Mouse (Mus musculus) liver (tissue): ENCODE data around the gene Klhl29.
A peak's percentile ranks its signal among the peaks of the same experiment; 100 is the strongest.

Experiments
- DNase-seq: peaks from one replicate; pipeline ENCODE4 v3.0.0-alpha.2; 2020; ENCODE audit warnings: mixed read lengths

Gene Klhl29

DNA sequence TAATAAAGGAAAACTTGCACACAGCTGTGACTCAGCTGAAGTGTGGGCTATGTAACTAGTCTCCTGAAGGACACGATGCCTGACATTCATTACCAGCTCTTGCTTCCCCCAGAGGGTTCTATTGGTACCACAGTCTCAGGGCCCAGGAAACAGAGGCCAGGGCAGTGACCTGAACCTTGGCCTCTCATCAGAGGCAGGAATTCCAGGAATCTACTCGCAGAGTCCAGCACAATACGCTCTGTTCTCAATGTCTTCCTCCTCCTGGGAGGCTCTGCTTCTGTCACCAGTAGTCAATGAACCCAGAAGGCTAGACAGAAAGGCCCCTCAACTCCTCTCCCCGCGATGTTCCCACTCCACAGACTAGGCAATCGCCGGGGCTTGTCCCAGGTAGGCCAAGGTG is 125.4 kb downstream of the Klhl29 start:
- DNase-seq = no peak

DNA sequence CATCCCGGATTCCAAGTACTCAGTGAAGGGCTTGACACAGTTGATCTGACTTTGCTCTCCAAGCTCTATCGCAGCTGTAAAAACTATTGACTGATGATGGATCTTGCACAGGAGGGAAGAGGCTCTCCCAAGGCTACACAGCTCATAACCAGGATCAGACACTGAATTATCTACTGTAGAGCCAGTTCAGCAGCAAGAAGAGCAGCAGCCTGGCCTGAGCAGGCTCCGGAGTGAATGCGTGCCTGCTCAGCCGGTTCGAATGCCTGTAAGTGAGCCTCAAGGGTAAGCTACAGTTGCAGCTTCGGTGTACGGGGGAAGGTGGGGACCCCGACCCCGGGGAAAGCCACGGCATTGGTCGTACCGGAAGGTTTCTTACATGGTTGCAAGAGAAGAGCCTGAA is 126.4 kb downstream of the Klhl29 start:
- DNase-seq = no peak

DNA sequence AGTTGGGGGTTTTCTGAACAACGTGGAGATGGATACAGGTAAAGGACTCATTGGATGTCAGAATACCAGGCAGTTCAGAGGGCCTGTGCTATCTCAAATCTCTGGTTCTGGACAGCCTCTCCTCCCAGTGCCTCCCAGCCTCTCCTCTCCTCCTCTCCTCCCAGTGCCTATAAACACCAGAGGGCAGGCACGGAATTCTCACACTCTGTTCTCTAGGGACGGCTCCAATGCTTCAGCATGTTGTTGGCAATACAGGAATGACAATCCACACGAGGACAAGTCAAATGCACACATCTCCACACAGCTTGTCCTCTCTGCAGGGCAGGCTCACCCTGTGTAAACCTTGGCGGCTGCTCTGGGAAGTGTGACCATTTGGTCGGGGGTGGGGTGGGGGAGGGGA is 128.0 kb downstream of the Klhl29 start:
- no peak for DNase-seq

DNA sequence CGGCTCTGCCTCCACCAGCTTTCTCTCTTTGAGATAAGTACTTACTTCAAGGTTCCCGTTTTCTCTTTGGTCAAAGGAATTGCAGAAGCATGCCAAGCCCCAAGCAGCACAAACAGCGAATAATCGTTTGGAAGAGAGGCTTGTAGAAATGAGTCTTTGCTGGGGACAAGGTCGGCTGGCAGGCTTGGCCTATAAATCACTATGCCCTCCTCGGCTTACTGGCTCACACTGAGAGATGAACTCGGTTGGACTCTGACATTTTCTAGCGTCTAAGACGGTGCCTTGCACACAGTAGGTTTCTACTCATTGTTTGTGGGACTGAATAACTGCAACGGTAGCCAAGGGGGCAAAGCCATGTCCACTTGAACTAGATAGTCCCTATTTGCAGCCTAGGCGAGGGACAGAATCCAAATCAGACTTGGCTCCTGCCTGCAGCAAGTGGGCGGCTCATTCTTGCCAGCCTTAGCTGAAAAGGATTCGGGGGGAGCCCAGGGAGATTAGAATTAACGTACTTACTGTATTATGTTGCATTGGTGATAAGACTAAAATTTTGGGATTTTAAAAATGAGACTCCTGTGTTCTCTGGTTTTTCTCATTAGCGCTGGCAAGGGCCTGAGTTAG is 128.7 kb downstream of the Klhl29 start:
- no peak for DNase-seq

DNA sequence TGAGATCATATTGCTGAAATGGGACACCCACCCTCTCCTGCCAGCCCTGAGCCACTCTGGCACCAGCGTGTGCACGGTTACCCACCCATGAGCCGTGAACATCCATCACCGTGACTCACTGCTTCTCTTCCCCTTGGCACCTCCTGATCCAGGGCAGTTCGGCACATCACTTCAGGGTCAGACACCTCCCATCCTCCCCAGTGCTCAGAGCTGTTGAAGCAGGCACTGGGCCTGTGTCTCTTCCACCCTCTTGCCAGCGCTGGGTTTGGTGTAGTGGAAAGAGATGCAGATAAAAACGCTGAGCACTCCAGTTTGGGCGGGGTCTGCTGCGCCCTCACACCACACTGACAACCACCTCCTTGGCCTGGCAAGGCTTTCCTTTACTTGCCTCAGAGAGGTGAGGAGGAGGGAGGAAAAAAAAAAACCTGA is 129.3 kb downstream of the Klhl29 start:
- no peak for DNase-seq

- DNase-seq = no peak
These were observed 130.3 kb downstream of the Klhl29 start for GRCm38 (mm10) chr12:5245207-5245597.

DNA sequence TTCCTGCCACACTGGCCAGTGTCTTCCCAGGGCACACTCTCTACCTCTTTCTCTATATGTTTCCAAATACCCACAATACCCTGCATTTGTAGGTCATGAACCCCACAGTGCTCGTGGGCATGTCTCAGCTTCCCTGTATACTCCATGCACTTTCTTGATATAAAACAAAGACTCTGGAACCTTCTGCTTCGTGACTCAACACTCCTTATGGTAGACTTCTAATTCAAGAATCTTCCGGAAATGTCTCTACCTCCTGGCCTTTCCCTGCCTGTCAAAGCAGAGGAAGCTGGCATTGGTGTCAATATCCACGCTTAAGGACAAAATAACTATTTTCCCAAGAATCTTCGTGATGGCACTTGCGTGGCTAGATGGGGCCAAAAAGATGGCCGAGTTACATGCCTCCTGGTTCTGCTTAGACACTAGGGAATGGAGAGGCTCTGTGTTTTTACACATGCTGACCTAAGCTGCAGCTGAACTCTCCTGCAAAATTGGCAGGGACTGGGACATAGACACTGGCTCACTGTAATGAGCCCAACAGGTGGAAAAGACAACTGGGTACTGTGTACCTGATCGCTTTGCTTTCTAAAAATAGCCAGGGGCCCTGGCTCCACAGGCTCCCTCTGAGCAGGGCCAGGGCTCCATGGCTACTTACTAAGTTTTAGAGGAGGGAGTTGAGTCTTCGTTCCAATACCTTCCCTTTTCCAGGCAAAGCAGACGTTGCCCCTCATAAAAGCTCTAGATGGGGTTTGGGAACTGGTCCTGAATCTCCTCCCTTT is 130.9 kb downstream of the Klhl29 start:
- no peak for DNase-seq

DNA sequence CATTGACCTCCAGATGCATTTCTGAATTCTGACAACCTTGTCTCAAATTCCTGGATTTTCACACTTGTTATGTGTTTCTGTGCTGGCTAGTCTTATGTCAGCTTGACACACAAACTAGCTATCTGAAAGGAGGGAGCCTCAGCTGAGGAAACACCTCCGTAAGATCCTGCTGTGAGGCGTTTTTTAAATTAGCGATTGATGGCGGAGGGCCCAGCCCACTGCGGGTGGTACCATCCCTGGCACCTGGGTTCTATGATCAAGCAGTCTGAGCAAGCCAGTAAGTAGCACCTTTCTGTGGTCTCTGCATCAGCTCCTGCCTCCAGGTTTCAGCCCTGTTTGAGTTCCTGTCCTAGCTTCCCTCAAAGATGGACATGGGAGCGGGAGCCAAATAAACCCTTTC is 131.6 kb downstream of the Klhl29 start:
- DNase-seq = no peak

DNA sequence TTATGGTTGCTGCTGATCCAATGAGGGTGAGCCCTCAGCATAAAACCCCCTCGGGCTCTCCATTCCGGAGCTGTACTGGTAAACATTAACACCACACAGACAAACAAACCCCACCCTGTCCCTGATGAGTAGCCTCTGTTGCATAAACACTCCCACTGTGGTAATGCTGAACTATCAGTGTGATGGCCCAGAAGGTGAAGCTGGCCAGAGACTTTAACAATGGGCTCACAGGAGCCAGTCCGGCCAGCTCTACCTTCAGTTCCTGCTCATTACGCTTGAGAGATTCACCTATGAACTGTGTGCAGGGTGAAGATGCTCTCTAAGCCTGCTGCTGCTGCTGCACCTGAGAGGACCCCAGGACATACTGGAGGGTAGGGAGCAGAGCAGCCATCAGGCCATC is 132.0 kb downstream of the Klhl29 start:
- DNase-seq = no peak

DNA sequence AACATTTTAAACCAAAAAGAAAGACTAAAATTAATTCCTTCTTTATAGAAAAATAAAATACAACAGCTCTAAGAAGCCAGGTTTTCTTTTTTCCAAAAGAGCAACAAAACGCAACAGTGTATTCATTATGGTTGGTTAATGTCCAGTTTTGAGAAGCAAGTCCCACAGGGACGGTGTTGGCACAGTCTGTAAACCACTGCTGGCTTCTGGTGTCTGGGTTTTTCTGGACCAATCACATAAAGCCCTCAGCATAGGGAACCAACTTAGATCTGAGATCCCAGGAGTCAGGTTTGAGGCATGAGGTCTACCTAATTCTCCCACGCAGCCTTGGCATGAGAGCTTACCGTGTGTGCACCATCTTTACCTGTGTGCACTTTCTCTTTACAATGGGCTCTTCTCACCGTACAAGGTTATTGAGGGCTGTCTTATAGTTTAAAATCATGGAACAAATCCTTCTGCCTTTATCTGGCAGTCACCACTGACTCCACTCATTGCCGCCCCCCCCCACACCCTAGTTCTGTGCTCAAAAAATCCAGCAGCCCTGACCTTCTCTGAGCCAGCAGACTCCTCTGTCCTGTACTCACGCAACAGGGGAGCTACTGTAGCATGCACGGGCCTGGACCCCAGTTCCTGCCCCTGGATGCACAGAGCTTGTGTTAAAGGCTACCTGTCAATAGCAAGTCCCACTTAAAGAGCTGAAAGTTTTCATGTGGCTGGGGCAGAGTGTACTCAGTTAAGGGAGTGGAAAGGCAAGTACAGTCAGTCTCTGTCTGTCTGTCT is 132.7 kb downstream of the Klhl29 start:
- no peak for DNase-seq

DNA sequence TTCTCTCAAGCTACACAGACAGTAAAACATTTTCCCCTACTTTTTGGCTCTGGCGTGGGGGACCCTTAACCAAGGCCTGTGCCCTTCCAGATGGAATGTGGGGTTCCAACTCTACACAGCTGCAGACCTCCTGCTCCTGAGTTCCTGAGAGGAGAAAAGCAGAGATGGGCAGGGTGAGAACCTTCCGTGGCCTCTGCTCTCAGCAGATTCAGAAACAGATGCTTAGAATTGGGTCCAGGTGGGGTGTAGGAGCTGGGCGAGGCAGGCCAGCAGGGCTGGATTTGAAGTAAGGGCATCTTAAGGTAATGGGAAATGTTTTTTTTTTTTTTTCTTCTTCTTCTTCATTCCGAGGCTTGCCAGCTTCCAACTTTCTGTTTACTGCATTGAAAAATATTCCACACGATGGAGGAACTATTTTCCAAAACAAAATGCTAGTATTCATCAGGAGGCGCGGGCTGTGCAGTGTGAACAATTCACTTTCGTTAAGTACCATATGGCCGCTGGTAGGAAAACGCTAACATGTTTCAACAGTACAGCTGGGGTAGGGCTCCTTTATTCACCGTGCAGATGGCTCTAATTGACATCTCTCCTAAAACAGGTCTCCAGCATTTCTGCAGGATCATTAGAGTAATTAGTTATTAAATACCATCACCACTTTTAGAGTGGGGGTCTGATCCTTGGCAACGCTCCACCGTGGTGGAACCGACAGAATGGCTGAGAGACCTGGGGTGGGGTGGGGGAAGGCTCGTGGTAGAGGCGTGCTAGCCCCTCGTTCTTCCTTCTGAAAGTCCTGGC is 135.8 kb downstream of the Klhl29 start:
- DNase-seq = no peak

GRCm38 (mm10) chr12:5237078-5237477 is 138.4 kb downstream of the Klhl29 start:
- peak; percentile 52 for DNase-seq

- DNase-seq = no peak
These were observed 139.9 kb downstream of the Klhl29 start for GRCm38 (mm10) chr12:5235596-5235995.

- no peak for DNase-seq
These were observed 145.0 kb downstream of the Klhl29 start for GRCm38 (mm10) chr12:5230504-5230903.

- no peak for DNase-seq
These were observed 148.5 kb downstream of the Klhl29 start for GRCm38 (mm10) chr12:5226676-5227654.

GRCm38 (mm10) chr12:5223595-5223994 is 151.9 kb downstream of the Klhl29 start:
- DNase-seq = no peak

DNA sequence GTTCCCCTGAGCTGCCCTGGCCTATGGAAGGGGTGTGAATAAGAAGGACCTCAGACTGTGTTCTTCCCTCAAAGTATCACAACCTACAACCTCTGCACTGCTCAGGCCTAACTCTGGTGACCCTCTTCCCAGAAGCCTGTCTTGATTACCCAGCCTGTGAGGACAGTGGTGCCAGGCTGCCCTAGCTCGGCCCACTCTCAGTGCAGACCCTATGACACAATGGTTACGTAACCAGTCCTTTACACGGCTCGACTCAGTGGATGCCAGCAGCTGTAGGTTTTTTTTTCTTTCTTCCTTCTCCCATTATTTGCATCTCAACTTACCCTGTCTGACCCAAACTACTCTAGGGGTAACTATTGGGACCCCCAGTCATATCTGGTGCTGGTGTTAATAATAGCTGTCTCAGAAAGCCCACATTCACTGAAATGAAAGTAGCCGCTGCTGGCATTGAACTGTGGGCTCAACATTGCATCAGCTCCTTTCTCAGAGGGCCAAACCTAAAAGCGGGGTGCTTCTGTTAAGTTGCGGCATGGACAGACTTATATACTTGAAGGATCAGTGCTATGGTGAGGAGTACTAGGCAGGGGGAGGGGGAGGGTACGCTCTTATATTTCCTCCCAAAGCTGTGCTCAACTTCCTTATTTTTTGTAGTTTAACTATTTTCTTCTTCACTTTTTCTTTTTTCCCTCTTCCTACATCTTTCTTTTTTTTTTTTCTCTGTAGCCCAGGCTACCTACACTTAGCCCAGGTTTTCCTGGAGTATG is 152.9 kb downstream of the Klhl29 start:
- DNase-seq = no peak

DNA sequence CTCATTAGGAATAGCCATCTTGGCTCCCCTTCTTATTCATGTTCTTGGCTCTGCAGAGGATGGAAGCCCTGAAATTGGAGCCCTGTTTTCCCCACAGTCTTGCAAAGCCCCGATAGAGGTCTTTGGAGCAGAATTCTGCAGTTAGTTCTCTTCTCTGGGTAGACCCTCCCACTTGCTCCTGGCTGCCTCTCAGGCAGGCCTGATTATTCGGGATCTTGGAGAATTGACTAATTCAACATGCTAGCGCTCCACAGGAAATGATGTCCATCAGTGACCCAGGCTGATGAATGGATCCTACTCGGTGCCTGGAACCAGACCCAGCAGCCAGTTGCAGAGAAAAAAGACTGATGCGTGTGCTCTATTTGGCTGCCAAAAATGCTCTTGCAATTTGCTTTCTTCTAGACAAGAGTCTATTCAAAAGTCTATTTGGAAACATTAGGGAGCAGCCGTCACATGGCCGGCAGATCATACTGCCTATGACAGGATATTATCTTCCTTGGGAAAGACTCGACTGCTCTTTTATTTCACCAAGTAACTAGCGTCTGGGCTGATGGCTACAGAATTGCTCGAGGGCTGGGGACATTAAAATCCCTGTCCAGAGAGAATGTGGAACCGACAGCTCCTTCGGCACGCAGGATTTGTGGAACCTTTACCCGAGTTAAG is 155.4 kb downstream of the Klhl29 start:
- DNase-seq = no peak

DNA sequence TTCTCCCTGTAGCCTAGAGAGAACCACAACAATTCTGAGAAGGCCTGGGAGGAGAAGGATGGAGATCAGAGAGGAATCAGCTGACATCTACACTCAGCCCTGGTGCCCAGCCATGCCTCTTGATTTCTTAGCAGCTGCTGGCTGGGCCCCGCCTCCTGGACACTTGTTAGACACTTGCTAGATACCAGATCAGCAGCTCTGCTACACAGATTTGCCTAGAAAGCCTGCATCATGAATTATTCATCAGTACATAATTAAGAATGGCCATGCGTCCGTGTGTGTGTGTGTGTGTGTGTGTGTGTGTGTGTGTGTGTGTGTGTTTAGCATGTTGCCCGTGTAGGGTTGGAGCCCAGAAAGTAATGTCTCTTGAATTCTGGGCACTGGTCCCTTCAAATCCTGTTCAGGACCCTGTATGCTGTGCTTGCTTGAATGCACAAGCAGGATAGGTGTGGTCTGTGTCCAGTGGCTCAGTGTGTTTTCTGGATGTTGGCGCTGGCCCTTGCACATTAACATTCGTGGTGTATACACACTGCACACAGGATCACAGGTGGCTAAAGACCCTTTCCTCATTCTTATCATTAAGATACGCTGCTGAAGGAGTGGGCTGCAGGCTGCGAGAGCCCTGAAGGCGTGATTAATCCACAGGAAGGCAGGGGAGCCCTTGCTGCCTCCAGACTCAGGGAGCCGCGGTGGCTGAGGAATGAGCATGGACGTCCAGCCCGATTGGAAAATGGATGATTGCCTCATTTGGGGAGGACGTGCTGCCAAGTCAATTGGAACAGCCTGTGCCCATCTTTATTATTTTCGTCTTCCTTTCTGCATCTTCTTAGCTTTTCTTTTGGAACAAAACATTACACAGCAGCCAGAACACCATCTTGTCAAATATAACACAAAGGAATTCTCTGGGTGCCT is 159.4 kb downstream of the Klhl29 start:
- no peak for DNase-seq
